Mouse (Mus musculus) embryonic facial prominence, embryonic 15.5 days (tissue): ENCODE data around the gene Brdt. TPM values are rescaled to one million over a fixed set of nuclear protein-coding genes. Genes with fewer than 3 reads are reported as not detected.

Experiments
- ATAC-seq: fragments of 200-750 bp; cut with Nextera tagmentation; 2 replicates; pipeline ENCODE4 v1.8.0; 2017; ENCODE audit warnings: low read depth, moderate TSS enrichment; ENCODE audit not compliant: insufficient number of reproducible peaks, low FRiP score, low TSS enrichment
- H3K27ac ChIP-seq: fragments of 300-500 bp; sonication (generic); replicated peaks from 2 replicates; pipeline ENCODE4 v1.5.1; 2015; ENCODE audit warnings: mild to moderate bottlenecking, inconsistent platforms
- H3K27me3 ChIP-seq: fragments of 300-500 bp; sonication (generic); 2 replicates; pipeline ENCODE4 v1.6.1; 2015; ENCODE audit warnings: inconsistent platforms
- H3K36me3 ChIP-seq: fragments of 300-500 bp; sonication (generic); 2 replicates; pipeline ENCODE4 v1.6.1; 2015; ENCODE audit warnings: mild to moderate bottlenecking, inconsistent platforms
- H3K4me1 ChIP-seq: fragments of 300-500 bp; sonication (generic); 2 replicates; pipeline ENCODE4 v1.6.1; 2015; ENCODE audit warnings: inconsistent platforms
- H3K4me2 ChIP-seq: fragments of 300-500 bp; sonication (generic); replicated peaks from 2 replicates; pipeline ENCODE4 v1.6.1; 2015; ENCODE audit warnings: mild to moderate bottlenecking, inconsistent platforms
- H3K4me3 ChIP-seq: fragments of 300-500 bp; sonication (generic); replicated peaks from 2 replicates; pipeline ENCODE4 v1.5.1; 2015; ENCODE audit warnings: mild to moderate bottlenecking, inconsistent platforms
- H3K9ac ChIP-seq: fragments of 300-500 bp; sonication (generic); 2 replicates; pipeline ENCODE4 v1.6.1; 2015; ENCODE audit warnings: inconsistent platforms
- H3K9me3 ChIP-seq: fragments of 300-500 bp; sonication (generic); replicated peaks from 2 replicates; pipeline ENCODE4 v1.6.1; 2016; ENCODE audit warnings: inconsistent platforms
- WGBS: fragments of 180-500 bp; shearing (Covaris S2); methylation state at CpG from one replicate; pipeline ENCODE4 v1.1.7; 2015; 5-methylcytosine and 5-hydroxymethylcytosine counted together
- polyA plus RNA-seq: library from polyadenylated mRNA; unstranded; fragments of >200 nt; fragmentation: Nextera tagmentation; extraction: Ambion mirVana; gene quantifications from 2 replicates; pipeline ENCODE4 v1.2.1, GENCODE M21; 2015

The Brdt gene
- polyA plus RNA-seq = 5.6 and 6.4 TPM in 2 replicates

- Histone ChIP-seq H3K4me3 (no peak within 1 kb of the TSS), H3K4me2 (no peak within 1 kb of the TSS), H3K27me3 (no peaks in the 10 kb centered on the region), H3K4me1 (no peaks in the 10 kb centered on the region), H3K9ac (no peak within 1 kb of the TSS), H3K27ac (no peak within 1 kb of the TSS), H3K36me3 (no peaks in the 10 kb centered on the region), H3K9me3 (no peaks in the 10 kb centered on the region)
- ATAC-seq = no peak
- 89% methylated on average over 30 of the region's 30 CpGs for WGBS
Measured at GRCm38 (mm10) chr5:107330916-107331421, at the start of gene Brdt. Gene Brdt (plus strand): TSS chr5:107331159.

DNA sequence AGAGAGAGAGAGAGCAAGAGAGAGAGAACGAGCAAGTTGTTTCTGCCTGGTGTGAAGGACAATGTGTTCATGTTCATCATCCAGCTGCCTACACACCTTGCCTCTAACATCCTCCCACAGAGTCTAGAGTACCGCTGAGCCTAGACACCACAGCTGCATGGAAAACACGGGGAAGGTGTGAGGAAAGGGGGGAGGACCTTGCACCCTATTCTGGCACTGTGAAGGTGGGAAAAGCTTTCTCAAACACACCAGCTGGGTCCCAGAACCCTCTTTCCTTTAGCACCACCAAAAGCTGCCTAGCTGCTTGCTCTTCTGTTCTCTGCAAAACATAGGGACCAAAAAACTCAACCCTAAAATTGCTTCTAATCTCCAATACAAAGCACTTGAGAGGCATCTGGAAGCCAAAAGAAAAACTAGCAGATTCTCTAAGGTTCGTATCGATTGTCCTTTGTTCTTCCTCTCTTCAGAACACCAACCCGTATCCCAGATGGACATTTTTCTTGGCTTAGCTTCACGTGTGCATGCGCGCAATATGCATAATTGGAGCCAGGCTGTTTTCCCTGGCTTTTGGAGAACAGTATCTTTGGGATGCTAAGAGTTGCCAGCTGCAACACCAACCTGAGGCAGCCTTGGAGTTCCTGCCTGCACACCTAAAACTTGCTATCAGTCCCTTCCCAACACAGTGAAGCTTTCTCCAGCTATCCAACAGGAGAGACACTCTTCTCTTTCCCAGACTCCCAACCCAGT lies 48.2 kb upstream of the Brdt start:
- no peak overlapping the region for H3K4me2 ChIP-seq
- H3K27ac ChIP-seq = 0 out of 2 replicates have a peak overlapping the region, but pooled peaks have one; percentile 5
- no peaks in the 10 kb centered on the region for H3K9me3 ChIP-seq

GRCm38 (mm10) chr5:107283935-107284524 lies 46.9 kb upstream of the Brdt start:
- H3K9me3 ChIP-seq = no peaks in the 10 kb centered on the region
- no peaks in the 10 kb centered on the region for H3K27me3 ChIP-seq
- no peak overlapping the region for H3K27ac ChIP-seq
- H3K9ac ChIP-seq = no peak overlapping the region
- WGBS = 56% methylated on average over 10 of the region's 10 CpGs
- no peak overlapping the region for H3K4me3 ChIP-seq
- H3K4me2 ChIP-seq = no peak overlapping the region
- no peak for ATAC-seq
- peaks cover 48% of the 10 kb centered on the region for H3K4me1 ChIP-seq
- no peaks in the 10 kb centered on the region for H3K36me3 ChIP-seq

More for the DNA sequence above, 48.2 kb upstream of the Brdt start:
- Histone ChIP-seq H3K4me1 (peaks cover 42% of the 10 kb centered on the region), H3K4me3 (no peak overlapping the region), H3K27me3 (no peaks in the 10 kb centered on the region), H3K9ac (no peak overlapping the region), H3K36me3 (no peaks in the 10 kb centered on the region)
- ATAC-seq = no peak
- WGBS = 41% methylated on average over 9 of the region's 9 CpGs

DNA sequence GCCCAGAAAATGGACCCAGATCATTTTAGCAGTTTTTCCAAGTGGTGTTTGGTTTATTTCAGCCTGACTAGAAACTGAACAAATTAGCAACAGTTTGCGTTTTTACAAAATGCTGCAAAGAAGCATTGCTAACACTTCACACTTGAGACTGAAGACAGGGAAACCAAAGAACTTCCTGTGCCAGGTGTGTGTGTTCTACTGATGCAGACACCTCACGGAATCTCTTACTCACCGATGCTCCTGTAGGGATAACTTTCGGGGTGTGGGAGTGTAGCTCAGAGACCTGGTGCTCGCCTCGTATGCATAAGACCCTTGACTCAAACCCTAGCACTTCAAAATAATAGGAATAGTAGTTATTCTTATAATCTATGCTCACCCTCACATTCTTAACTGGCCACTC lies 45.4 kb upstream of the Brdt start:
- no peak overlapping the region for H3K9ac ChIP-seq
- H3K4me3 ChIP-seq = no peak overlapping the region
- WGBS = 71% methylated on average over 6 of the region's 6 CpGs
- peaks cover 56% of the 10 kb centered on the region for H3K4me1 ChIP-seq
- ATAC-seq = no peak
- no peaks in the 10 kb centered on the region for H3K36me3 ChIP-seq
- no peaks in the 10 kb centered on the region for H3K27me3 ChIP-seq
- H3K9me3 ChIP-seq = no peaks in the 10 kb centered on the region
- no peak overlapping the region for H3K27ac ChIP-seq
- no peak overlapping the region for H3K4me2 ChIP-seq

DNA sequence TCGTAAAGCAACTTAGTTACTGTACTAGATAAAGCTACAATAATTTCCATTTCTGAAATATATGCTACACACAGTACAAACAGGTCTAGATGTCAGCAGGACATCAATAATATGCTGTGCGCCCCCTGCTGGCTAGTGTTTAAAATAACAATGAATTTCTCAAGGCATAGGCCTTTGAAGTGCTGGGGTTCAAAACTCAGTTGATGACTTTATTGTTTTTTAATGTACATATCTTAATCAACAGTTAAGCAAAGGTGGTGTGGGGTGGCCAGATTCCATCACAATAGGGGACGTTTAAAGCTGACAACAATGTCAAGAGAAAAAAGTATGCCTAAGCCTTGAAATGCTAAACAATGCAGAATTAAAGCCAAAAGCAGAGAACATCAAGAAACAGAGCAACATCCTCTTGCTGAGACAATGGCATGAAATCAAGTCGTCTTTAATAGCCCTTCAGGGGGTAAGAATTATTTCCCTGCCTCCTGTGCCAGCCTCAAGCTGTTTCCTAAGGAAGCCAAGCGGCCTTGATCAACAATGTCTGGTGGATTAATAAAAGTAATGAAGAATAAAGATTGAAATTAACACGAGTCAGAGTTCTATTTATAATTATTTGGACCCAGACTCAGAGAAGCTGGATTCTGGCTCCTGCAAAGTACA lies 43.6 kb upstream of the Brdt start:
- H3K9me3 ChIP-seq = no peaks in the 10 kb centered on the region
- H3K27ac ChIP-seq = peak overlapping the region; percentile 97
- peak overlapping the region; percentile 93 for H3K4me3 ChIP-seq
- H3K4me1 ChIP-seq = peaks cover 45% of the 10 kb centered on the region
- H3K9ac ChIP-seq = 0 out of 2 replicates have a peak overlapping the region, but pooled peaks have one; percentile 23
- H3K4me2 ChIP-seq = peak overlapping the region; percentile 73
- ATAC-seq = no peak
- H3K27me3 ChIP-seq = no peaks in the 10 kb centered on the region
- no peaks in the 10 kb centered on the region for H3K36me3 ChIP-seq
- WGBS = 19% methylated on average over 6 of the region's 6 CpGs

GRCm38 (mm10) chr5:107287908-107288267 lies 43.1 kb upstream of the Brdt start:
- no peaks in the 10 kb centered on the region for H3K36me3 ChIP-seq
- 44% methylated on average over 5 of the region's 5 CpGs for WGBS
- H3K9me3 ChIP-seq = no peaks in the 10 kb centered on the region
- peak overlapping the region; percentile 93 for H3K4me3 ChIP-seq
- peaks cover 41% of the 10 kb centered on the region for H3K4me1 ChIP-seq
- peak overlapping the region; percentile 97 for H3K27ac ChIP-seq
- peak overlapping the region; percentile 94 for H3K9ac ChIP-seq
- no peaks in the 10 kb centered on the region for H3K27me3 ChIP-seq
- no peak for ATAC-seq
- peak overlapping the region; percentile 73 for H3K4me2 ChIP-seq

DNA sequence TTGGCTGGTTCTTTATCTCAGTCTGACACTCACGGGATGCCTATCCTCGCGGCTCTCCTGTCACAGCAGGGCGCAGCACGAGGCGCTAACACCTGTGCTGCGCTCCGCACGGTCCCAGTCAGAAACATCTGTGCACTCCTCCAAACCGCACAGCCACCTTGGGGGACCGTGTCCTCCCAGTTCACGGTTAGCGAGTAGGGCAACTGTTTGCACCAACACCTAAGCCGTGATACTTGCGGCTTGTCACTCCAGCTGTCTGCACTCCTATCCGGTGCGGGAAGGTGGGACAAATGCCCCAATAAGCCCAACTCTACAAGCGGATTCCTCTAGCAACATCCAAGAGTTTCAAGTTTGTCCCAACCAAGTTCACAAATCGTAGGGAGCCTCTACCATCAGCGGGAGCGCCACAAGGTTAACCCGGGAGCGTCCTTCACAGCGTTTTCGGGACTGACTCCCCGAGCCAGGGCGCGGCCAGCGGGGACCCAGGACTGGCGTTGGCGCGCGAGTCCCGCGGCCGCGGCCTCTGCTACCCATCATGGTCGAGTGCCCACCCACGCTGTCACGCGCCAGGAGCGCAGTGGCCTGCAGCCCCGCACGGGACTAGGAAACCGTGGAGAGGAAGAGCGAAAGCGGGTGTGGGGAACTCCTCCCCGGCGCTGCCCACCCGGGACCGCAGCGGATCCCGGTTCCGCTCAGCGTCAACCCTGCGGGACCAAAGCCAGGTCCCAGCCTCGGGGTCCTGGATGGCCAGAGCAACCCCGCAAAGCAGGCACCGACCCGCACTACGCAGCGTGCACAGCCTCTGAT lies 42.3 kb upstream of the Brdt start:
- Histone ChIP-seq H3K4me1 (peaks cover 34% of the 10 kb centered on the region), H3K9me3 (no peaks in the 10 kb centered on the region), H3K27me3 (no peaks in the 10 kb centered on the region), H3K27ac (peak overlapping the region; percentile 97), H3K4me2 (peak overlapping the region; percentile 73), H3K36me3 (no peaks in the 10 kb centered on the region), H3K9ac (peak overlapping the region; percentile 94), H3K4me3 (peak overlapping the region; percentile 93)
- no peak; the same call in 1 of the 2 replicates for ATAC-seq
- WGBS = under 1% methylated on average over 62 of the region's 62 CpGs

DNA sequence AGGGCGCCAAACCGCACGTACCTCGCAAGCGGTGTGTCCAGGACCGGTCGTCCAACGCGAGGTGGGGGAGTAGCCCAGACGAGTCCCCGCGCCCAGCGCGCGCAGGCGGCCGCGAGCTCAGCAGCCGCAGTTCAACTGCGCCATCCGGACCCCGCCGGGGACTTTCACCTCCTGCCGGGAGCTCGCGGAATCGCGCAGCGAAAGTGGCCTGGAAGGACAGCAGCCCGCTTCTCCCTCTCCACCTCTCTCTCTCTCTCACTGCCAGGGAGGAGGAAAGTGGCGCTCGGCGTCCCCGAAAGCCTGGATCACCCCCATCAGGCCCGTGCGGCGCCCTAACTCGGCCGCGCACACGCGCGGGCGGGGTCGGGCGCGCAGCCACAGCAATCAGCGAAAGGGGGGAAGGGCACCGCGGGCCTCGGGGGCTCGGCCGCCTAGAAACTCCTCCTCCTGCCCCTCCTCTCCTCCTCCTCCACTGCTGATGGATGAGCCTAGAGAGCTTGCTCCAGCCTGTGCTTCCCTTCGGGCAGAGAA lies 41.7 kb upstream of the Brdt start, which contains the start of gene Tgfbr3:
Gene Tgfbr3 (minus strand): TSS at position 396 of the 531 bp plus-strand sequence.
- Histone ChIP-seq H3K9ac (peak within 1 kb of the TSS; percentile 94), H3K27ac (peak within 1 kb of the TSS; percentile 97), H3K4me3 (peak within 1 kb of the TSS; percentile 93), H3K27me3 (no peaks in the 10 kb centered on the region), H3K4me2 (peak within 1 kb of the TSS; percentile 73), H3K4me1 (peaks cover 27% of the 10 kb centered on the region), H3K9me3 (no peaks in the 10 kb centered on the region), H3K36me3 (no peaks in the 10 kb centered on the region)
- ATAC-seq = peak; percentile 90
- under 1% methylated on average over 48 of the region's 54 CpGs for WGBS

DNA sequence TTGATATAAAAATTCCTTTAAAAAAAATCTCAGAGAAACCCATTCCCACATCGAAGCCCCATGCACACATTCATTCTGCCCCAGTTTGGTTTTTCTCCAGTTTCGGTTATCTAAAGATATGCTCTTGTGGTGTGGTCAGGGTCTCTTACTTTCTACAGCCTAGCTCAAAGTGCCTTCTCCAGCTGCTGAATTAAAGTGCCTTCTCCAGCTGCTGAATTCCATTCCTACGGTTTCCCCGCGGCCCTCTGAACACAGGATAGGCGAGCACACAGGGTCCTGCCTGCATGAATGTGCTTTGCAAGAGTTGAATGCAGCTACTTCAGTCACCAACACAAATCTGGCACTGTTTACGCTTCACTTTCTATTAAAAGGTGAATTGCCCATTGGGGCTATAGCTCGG lies 41.0 kb upstream of the Brdt start:
- H3K4me2 ChIP-seq = peak overlapping the region; percentile 73
- peak overlapping the region; percentile 97 for H3K27ac ChIP-seq
- H3K4me3 ChIP-seq = peak overlapping the region; percentile 93; the same call in 1 of the 2 replicates
- no peaks in the 10 kb centered on the region for H3K36me3 ChIP-seq
- WGBS = 27% methylated on average over 8 of the region's 8 CpGs
- no peaks in the 10 kb centered on the region for H3K9me3 ChIP-seq
- H3K4me1 ChIP-seq = peaks cover 26% of the 10 kb centered on the region
- ATAC-seq = no peak
- no peaks in the 10 kb centered on the region for H3K27me3 ChIP-seq
- H3K9ac ChIP-seq = no peak overlapping the region

GRCm38 (mm10) chr5:107294041-107294440 lies 36.9 kb upstream of the Brdt start:
- WGBS = 89% methylated on average over 4 of the region's 4 CpGs
- Histone ChIP-seq H3K4me2 (no peak overlapping the region), H3K27me3 (no peaks in the 10 kb centered on the region), H3K9me3 (no peaks in the 10 kb centered on the region), H3K36me3 (no peaks in the 10 kb centered on the region), H3K27ac (no peak overlapping the region; the same call in 1 of the 2 replicates), H3K4me1 (peaks cover 31% of the 10 kb centered on the region), H3K4me3 (no peak overlapping the region), H3K9ac (no peak overlapping the region)
- ATAC-seq = no peak
